Mouse (Mus musculus) liver, embryonic 11.5 days (tissue): Measurements from ENCODE around the gene Frmd4a. TPM values are rescaled to one million over a fixed set of nuclear protein-coding genes. Genes with fewer than 3 reads are reported as not detected.

ENCODE experiments used
- ATAC-seq: fragments of 200-750 bp; cut with Nextera tagmentation; replicated peaks from 2 replicates; pipeline ENCODE4 v1.8.0; 2017; ENCODE audit warnings: moderate number of reproducible peaks, mild to moderate bottlenecking, moderate TSS enrichment, moderate library complexity; ENCODE audit not compliant: low FRiP score
- DNase-seq: peaks from one replicate; pipeline ENCODE4 v3.0.0-alpha.2; 2017; ENCODE audit warnings: low spot score
- H3K27ac ChIP-seq: fragments of 300-500 bp; sonication (generic); 2 replicates; pipeline ENCODE4 v1.5.1; 2014; ENCODE audit warnings: mild to moderate bottlenecking, low read depth, low read length, control low read depth
- H3K27me3 ChIP-seq: fragments of 300-500 bp; sonication (generic); replicated peaks from 2 replicates; pipeline ENCODE4 v1.6.1; 2014; ENCODE audit warnings: low read length, mixed read lengths; ENCODE audit not compliant: control insufficient read depth, insufficient read depth
- H3K36me3 ChIP-seq: fragments of 300-500 bp; sonication (generic); 2 replicates; pipeline ENCODE4 v1.6.1; 2014; ENCODE audit warnings: mild to moderate bottlenecking, low read length, moderate library complexity, mixed read lengths; ENCODE audit not compliant: control insufficient read depth, insufficient read depth
- H3K4me1 ChIP-seq: fragments of 300-500 bp; sonication (generic); replicated peaks from 2 replicates; pipeline ENCODE4 v1.6.1; 2014; ENCODE audit warnings: low read length, mixed read lengths; ENCODE audit not compliant: control insufficient read depth, insufficient read depth
- H3K4me2 ChIP-seq: fragments of 300-500 bp; sonication (generic); 2 replicates; pipeline ENCODE4 v1.6.1; 2014; ENCODE audit warnings: mild to moderate bottlenecking, control low read depth, moderate library complexity
- H3K4me3 ChIP-seq: fragments of 300-500 bp; sonication (generic); 2 replicates; pipeline ENCODE4 v1.5.1; 2014; ENCODE audit warnings: low read depth, low read length, control low read depth
- H3K9ac ChIP-seq: fragments of 300-500 bp; sonication (generic); 2 replicates; pipeline ENCODE4 v1.6.1; 2014; ENCODE audit warnings: low read depth, low read length, control low read depth
- H3K9me3 ChIP-seq: fragments of 300-500 bp; sonication (generic); 2 replicates; pipeline ENCODE4 v1.6.1; 2016; ENCODE audit warnings: low read length, inconsistent platforms, mixed read lengths; ENCODE audit not compliant: control insufficient read depth
- WGBS: fragments of 180-500 bp; shearing (Covaris S2); extraction: QIAGEN DNeasy Blood & Tissue Kit; methylation state at CpG from one replicate; pipeline ENCODE4 v1.1.7; 2014; 5-methylcytosine and 5-hydroxymethylcytosine counted together
- polyA plus RNA-seq: library from polyadenylated mRNA; unstranded; fragments of >200 nt; fragmentation: Nextera tagmentation; extraction: Ambion mirVana; gene quantifications from 2 replicates; pipeline ENCODE4 v1.2.1, GENCODE M21; 2014

Gene Frmd4a
- polyA plus RNA-seq, 1 experiment from 2014 or later: 18.6 TPM

- ATAC-seq (no peak), DNase-seq (no peak)
- no peaks in the 10 kb centered on the region for H3K9me3 ChIP-seq
- H3K4me3 ChIP-seq: no peak overlapping the region
- WGBS: 87% methylated on average over 4 of the region's 4 CpGs
- no peak overlapping the region for H3K9ac ChIP-seq
- no peak overlapping the region for H3K4me2 ChIP-seq
- H3K36me3 ChIP-seq: no peaks in the 10 kb centered on the region
- H3K4me1 ChIP-seq: no peaks in the 10 kb centered on the region
- H3K27ac ChIP-seq: no peak overlapping the region
- H3K27me3 ChIP-seq: no peaks in the 10 kb centered on the region
Measured at GRCm38 (mm10) chr2:4196041-4196440, 178.5 kb downstream of the Frmd4a start.

- no peak overlapping the region for H3K4me2 ChIP-seq
- H3K27ac ChIP-seq: no peak overlapping the region
- no peak for DNase-seq
- no peaks in the 10 kb centered on the region for H3K9me3 ChIP-seq
- H3K36me3 ChIP-seq: no peaks in the 10 kb centered on the region
- H3K27me3 ChIP-seq: no peaks in the 10 kb centered on the region
- no peak for ATAC-seq
- 77% methylated on average over 7 of the region's 7 CpGs for WGBS
- no peak overlapping the region for H3K9ac ChIP-seq
- no peak overlapping the region for H3K4me3 ChIP-seq
- H3K4me1 ChIP-seq: no peaks in the 10 kb centered on the region
Measured at GRCm38 (mm10) chr2:4209234-4209633, 191.7 kb downstream of the Frmd4a start.

- DNase-seq (no peak), ATAC-seq (no peak)
- 6% methylated on average over 1 of the region's 1 CpGs for WGBS
- no peak overlapping the region for H3K4me3 ChIP-seq
- H3K9ac ChIP-seq: no peak overlapping the region
- no peaks in the 10 kb centered on the region for H3K4me1 ChIP-seq
- no peaks in the 10 kb centered on the region for H3K27me3 ChIP-seq
- no peak overlapping the region for H3K4me2 ChIP-seq
- H3K9me3 ChIP-seq: no peaks in the 10 kb centered on the region
- no peak overlapping the region for H3K27ac ChIP-seq
- no peaks in the 10 kb centered on the region for H3K36me3 ChIP-seq
Measured at GRCm38 (mm10) chr2:4222497-4222828, 204.9 kb downstream of the Frmd4a start.

- ATAC-seq (no peak), DNase-seq (no peak)
- Histone ChIP-seq H3K27ac (no peak overlapping the region), H3K4me3 (no peak overlapping the region), H3K36me3 (no peaks in the 10 kb centered on the region), H3K27me3 (no peaks in the 10 kb centered on the region), H3K9ac (no peak overlapping the region), H3K9me3 (no peaks in the 10 kb centered on the region), H3K4me2 (no peak overlapping the region), H3K4me1 (no peaks in the 10 kb centered on the region)
- WGBS: 80% methylated on average over 6 of the region's 6 CpGs
Measured at GRCm38 (mm10) chr2:4223316-4223715, 205.8 kb downstream of the Frmd4a start.

- DNase-seq: no peak
- Histone ChIP-seq H3K27me3 (no peaks in the 10 kb centered on the region), H3K4me2 (no peak overlapping the region), H3K9ac (no peak overlapping the region), H3K27ac (no peak overlapping the region), H3K9me3 (no peaks in the 10 kb centered on the region), H3K36me3 (no peaks in the 10 kb centered on the region), H3K4me1 (no peaks in the 10 kb centered on the region), H3K4me3 (no peak overlapping the region)
- WGBS: 80% methylated on average over 7 of the region's 7 CpGs
- no peak for ATAC-seq
Measured at GRCm38 (mm10) chr2:4226941-4227558, 209.5 kb downstream of the Frmd4a start.

- 44% methylated on average over 4 of the region's 4 CpGs for WGBS
- Histone ChIP-seq H3K27ac (no peak overlapping the region), H3K4me3 (no peak overlapping the region), H3K4me2 (no peak overlapping the region), H3K9me3 (no peaks in the 10 kb centered on the region), H3K36me3 (no peaks in the 10 kb centered on the region), H3K4me1 (no peaks in the 10 kb centered on the region), H3K27me3 (no peaks in the 10 kb centered on the region), H3K9ac (no peak overlapping the region)
- DNase-seq (no peak), ATAC-seq (no peak)
Measured at GRCm38 (mm10) chr2:4227563-4227962, 210.0 kb downstream of the Frmd4a start.

- Histone ChIP-seq H3K4me1 (no peaks in the 10 kb centered on the region), H3K9ac (no peak overlapping the region), H3K4me2 (no peak overlapping the region), H3K9me3 (no peaks in the 10 kb centered on the region), H3K36me3 (no peaks in the 10 kb centered on the region), H3K27ac (no peak overlapping the region), H3K27me3 (no peaks in the 10 kb centered on the region), H3K4me3 (no peak overlapping the region)
- no peak for ATAC-seq
- WGBS: 37% methylated on average over 3 of the region's 3 CpGs
- DNase-seq: no peak
Measured at GRCm38 (mm10) chr2:4228510-4228909, 211.0 kb downstream of the Frmd4a start.

GRCm38 (mm10) chr2:4232335-4232734 lies 214.8 kb downstream of the Frmd4a start:
- no peak overlapping the region for H3K4me3 ChIP-seq

GRCm38 (mm10) chr2:4232761-4233322 lies 215.3 kb downstream of the Frmd4a start:
- Histone ChIP-seq H3K36me3 (no peaks in the 10 kb centered on the region), H3K4me1 (no peaks in the 10 kb centered on the region), H3K9ac (no peak overlapping the region), H3K4me2 (no peak overlapping the region), H3K4me3 (no peak overlapping the region), H3K9me3 (no peaks in the 10 kb centered on the region), H3K27ac (no peak overlapping the region), H3K27me3 (no peaks in the 10 kb centered on the region)
- ATAC-seq: no peak; the same call in 1 of the 2 replicates
- 34% methylated on average over 10 of the region's 10 CpGs for WGBS
- DNase-seq: no peak

More at GRCm38 (mm10) chr2:4232335-4232734, 214.8 kb downstream of the Frmd4a start:
- DNase-seq: no peak
- H3K9me3 ChIP-seq: no peaks in the 10 kb centered on the region
- 40% methylated on average over 3 of the region's 3 CpGs for WGBS
- no peak overlapping the region for H3K9ac ChIP-seq
- no peak overlapping the region for H3K27ac ChIP-seq
- no peaks in the 10 kb centered on the region for H3K4me1 ChIP-seq
- H3K4me2 ChIP-seq: no peak overlapping the region
- H3K36me3 ChIP-seq: no peaks in the 10 kb centered on the region
- no peaks in the 10 kb centered on the region for H3K27me3 ChIP-seq
- no peak for ATAC-seq
